Comparison of ENCODE assay signal across 21 mouse cellular contexts in the genomic region with DNA sequence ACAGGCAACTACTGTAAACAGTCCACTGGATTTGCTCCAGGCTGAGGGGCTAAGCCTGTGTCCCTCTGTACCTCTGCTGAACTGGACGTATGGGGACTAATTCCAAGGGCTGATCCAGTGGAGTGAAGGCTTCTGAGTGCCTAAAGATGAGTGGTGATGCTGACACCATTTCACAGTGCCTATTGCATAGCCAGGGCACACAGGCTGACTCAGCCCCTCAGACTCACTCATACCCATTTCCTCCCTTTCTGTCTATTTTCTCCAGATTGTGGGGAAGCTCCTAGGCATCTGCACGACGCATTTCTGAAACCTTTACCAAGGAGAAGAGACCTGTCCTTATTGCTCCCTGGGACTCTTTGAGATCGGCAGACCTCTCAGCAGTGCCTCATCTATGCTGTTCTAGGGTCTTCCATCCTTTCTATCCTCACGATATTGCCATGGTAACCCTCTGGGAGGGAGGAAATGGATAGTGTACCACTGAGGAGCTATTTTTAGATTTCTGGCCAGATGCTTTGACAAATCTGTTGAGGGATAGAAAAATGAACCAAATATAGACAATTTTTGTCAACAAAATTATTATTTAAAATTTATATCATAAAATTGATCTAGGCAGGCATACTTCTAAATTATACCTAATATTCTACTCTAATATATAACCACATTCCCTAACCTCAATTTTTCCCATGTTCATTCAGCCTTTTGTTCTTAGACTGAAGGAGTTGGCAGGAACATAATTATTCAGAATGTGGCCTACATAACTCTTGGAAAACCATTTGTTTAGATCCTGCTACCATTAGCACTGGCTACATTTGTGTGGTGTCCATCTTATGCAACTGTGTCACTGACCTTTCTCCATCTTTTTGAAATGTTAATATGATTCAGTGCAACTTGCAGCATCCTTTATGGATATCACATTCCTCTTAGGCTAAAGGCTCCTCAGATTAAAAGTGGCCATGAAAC.
DNase-seq lines count a peak whose midpoint lies in the region; ATAC-seq and TF ChIP-seq lines count a peak whose summit lies in the region.
"Had no signal": no experiment of that assay in that cellular context is flagged by ENCODE, and none has a peak within 500 bp of the region (broad histone marks: within the 10 kb centered on the region; RNA-seq: fewer than 3 reads in every experiment).

No protein-coding gene starts in this region.

- H3K4me2 ChIP-seq in forebrain, embryonic 15.5 days (replicated peaks): no peak overlapping the region
- no peak overlapping the region for H3K4me2 ChIP-seq in forebrain, embryonic 11.5 days (ENCODE audit: low read depth, low read length, severe bottlenecking)
- no peak overlapping the region for H3K4me2 ChIP-seq in forebrain, embryonic 16.5 days (ENCODE audit: low read length)
- H3K4me2 ChIP-seq in midbrain, embryonic 16.5 days (ENCODE audit: low read length): no peak overlapping the region
- H3K4me2 ChIP-seq: heart, embryonic 13.5 days; intestine, embryonic 15.5 days; liver, embryonic 11.5 days; neural tube, embryonic 12.5 days; stomach, embryonic 15.5 days had no signal

- peaks cover 2% of the 10 kb centered on the region; the same call in 1 of the 2 replicates for H3K4me1 ChIP-seq in forebrain, embryonic 15.5 days
- no peaks in the 10 kb centered on the region for H3K4me1 ChIP-seq in forebrain, embryonic 11.5 days (replicated peaks; ENCODE audit: control insufficient read depth, insufficient read depth, low read length)
- H3K4me1 ChIP-seq in forebrain, embryonic 16.5 days (replicated peaks; ENCODE audit: control insufficient read depth, insufficient read depth, low read length): 0 out of 2 replicates have a peak, but pooled peaks cover 2% of the 10 kb centered on the region
- H3K4me1 ChIP-seq in midbrain, embryonic 16.5 days (ENCODE audit: control insufficient read depth, insufficient read depth, low read length): no peaks in the 10 kb centered on the region; the same call in 1 of the 2 replicates
- H3K4me1 ChIP-seq in kidney, adult 2 months (ENCODE audit: control insufficient read depth, insufficient read depth, low read length): no peaks in the 10 kb centered on the region
- H3K4me1 ChIP-seq: heart, embryonic 13.5 days; intestine, embryonic 15.5 days; limb, embryonic 10.5 days; neural tube, embryonic 12.5 days; stomach, embryonic 15.5 days had no signal

- H3K9me3 ChIP-seq in forebrain, embryonic 15.5 days: no peaks in the 10 kb centered on the region
- H3K9me3 ChIP-seq in forebrain, embryonic 11.5 days (ENCODE audit: control insufficient read depth, low read length): no peaks in the 10 kb centered on the region
- no peaks in the 10 kb centered on the region for H3K9me3 ChIP-seq in forebrain, embryonic 16.5 days (ENCODE audit: control insufficient read depth, low read length)
- no peaks in the 10 kb centered on the region for H3K9me3 ChIP-seq in midbrain, embryonic 16.5 days (replicated peaks; ENCODE audit: control insufficient read depth, low read length, poor library complexity, severe bottlenecking)
- H3K9me3 ChIP-seq: heart, embryonic 13.5 days; intestine, embryonic 15.5 days; limb, embryonic 10.5 days; neural tube, embryonic 12.5 days; stomach, embryonic 15.5 days had no signal

- H3K36me3 ChIP-seq in forebrain, embryonic 15.5 days: no peaks in the 10 kb centered on the region
- H3K36me3 ChIP-seq in forebrain, embryonic 11.5 days (ENCODE audit: control insufficient read depth, insufficient read depth, low read length): no peaks in the 10 kb centered on the region
- no peaks in the 10 kb centered on the region for H3K36me3 ChIP-seq in forebrain, embryonic 16.5 days (ENCODE audit: control insufficient read depth, insufficient read depth)
- no peaks in the 10 kb centered on the region for H3K36me3 ChIP-seq in midbrain, embryonic 16.5 days (ENCODE audit: control insufficient read depth, insufficient read depth, low read length)
- H3K36me3 ChIP-seq in kidney, adult 2 months (ENCODE audit: control insufficient read depth, insufficient read depth, low read length): no peaks in the 10 kb centered on the region
- H3K36me3 ChIP-seq: heart, embryonic 13.5 days; intestine, embryonic 15.5 days; limb, embryonic 10.5 days; neural tube, embryonic 12.5 days; stomach, embryonic 15.5 days had no signal

- peak; percentile 95 for ATAC-seq in forebrain, embryonic 15.5 days (replicated peaks)
- ATAC-seq in forebrain, embryonic 11.5 days (replicated peaks; ENCODE audit: low FRiP score): no peak
- ATAC-seq in forebrain, embryonic 16.5 days: peak; percentile 96
- peak; percentile 96 for ATAC-seq in midbrain, embryonic 16.5 days
- ATAC-seq: activated CD4-positive, CD25-positive, alpha-beta regulatory T cell, adult 4 months; intestine, embryonic 15.5 days; Patski had no signal

- 77% methylated on average over 5 of the region's 5 CpGs for WGBS in forebrain, embryonic 15.5 days
- WGBS in forebrain, embryonic 11.5 days: 89% methylated on average over 5 of the region's 5 CpGs
- WGBS in forebrain, embryonic 16.5 days: 76% methylated on average over 5 of the region's 5 CpGs
- WGBS in midbrain, embryonic 16.5 days: 55% methylated on average over 5 of the region's 5 CpGs
- WGBS in kidney, adult 2 months: 80% methylated on average over 5 of the region's 5 CpGs

- H3K27me3 ChIP-seq in forebrain, embryonic 15.5 days: no peaks in the 10 kb centered on the region
- no peaks in the 10 kb centered on the region for H3K27me3 ChIP-seq in forebrain, embryonic 11.5 days (ENCODE audit: control insufficient read depth, insufficient read depth, low read length)
- no peaks in the 10 kb centered on the region for H3K27me3 ChIP-seq in forebrain, embryonic 16.5 days (replicated peaks; ENCODE audit: control insufficient read depth, insufficient read depth, low read length)
- H3K27me3 ChIP-seq in midbrain, embryonic 16.5 days (ENCODE audit: control insufficient read depth, insufficient read depth, low read depth, low read length): no peaks in the 10 kb centered on the region
- H3K27me3 ChIP-seq in kidney, adult 2 months (replicated peaks; ENCODE audit: control insufficient read depth, insufficient read depth, low read length): no peaks in the 10 kb centered on the region
- H3K27me3 ChIP-seq: heart, embryonic 13.5 days; intestine, embryonic 15.5 days; neural tube, embryonic 12.5 days; Patski; stomach, embryonic 15.5 days had no signal

- no peak for DNase-seq in forebrain, embryonic 11.5 days (ENCODE audit: low spot score)
- DNase-seq in left cerebral cortex, adult 2 months (ENCODE audit: extremely low spot score in 1 of 2, low spot score in 2 of 2): no peak
- no peak for DNase-seq in left cerebral cortex, adult 11 months (ENCODE audit: low spot score)
- DNase-seq in gastrocnemius, adult 18-20 months (ENCODE audit: low spot score): no peak
- no peak for DNase-seq in kidney, adult 2 months
- DNase-seq: adrenal gland, postnatal 25 days; heart, postnatal 4 days; lung, adult 2 months had no signal

- no peak overlapping the region for H3K4me3 ChIP-seq in forebrain, embryonic 15.5 days
- H3K4me3 ChIP-seq in forebrain, embryonic 11.5 days (ENCODE audit: low read depth, low read length): no peak overlapping the region
- no peak overlapping the region for H3K4me3 ChIP-seq in left cerebral cortex, adult 2 months
- no peak overlapping the region for H3K4me3 ChIP-seq in forebrain, embryonic 16.5 days (replicated peaks; ENCODE audit: low read length)
- no peak overlapping the region for H3K4me3 ChIP-seq in midbrain, embryonic 16.5 days (ENCODE audit: low read depth, low read length)
- no peak overlapping the region for H3K4me3 ChIP-seq in kidney, adult 2 months (ENCODE audit: insufficient read depth, low read depth, low read length)
- H3K4me3 ChIP-seq: erythroblast, embryonic 14.5 days; heart, embryonic 13.5 days; intestine, embryonic 15.5 days; limb, embryonic 10.5 days; neural tube, embryonic 12.5 days; stomach, embryonic 15.5 days had no signal

- H3K27ac ChIP-seq in forebrain, embryonic 15.5 days (replicated peaks): peak overlapping the region; percentile 51; the same call in 1 of the 2 replicates
- no peak overlapping the region for H3K27ac ChIP-seq in forebrain, embryonic 11.5 days (ENCODE audit: low read depth, low read length)
- peak overlapping the region; percentile 62 for H3K27ac ChIP-seq in left cerebral cortex, adult 2 months
- 0 out of 2 replicates have a peak overlapping the region, but pooled peaks have one; percentile 67 for H3K27ac ChIP-seq in forebrain, embryonic 16.5 days (ENCODE audit: low read length)
- peak overlapping the region; percentile 59 for H3K27ac ChIP-seq in midbrain, embryonic 16.5 days (ENCODE audit: low read length)
- no peak overlapping the region for H3K27ac ChIP-seq in kidney, adult 2 months (ENCODE audit: insufficient read depth, low read depth, low read length)
- H3K27ac ChIP-seq: heart, embryonic 13.5 days; intestine, embryonic 15.5 days; limb, embryonic 10.5 days; macrophage; neural tube, embryonic 12.5 days; stomach, embryonic 15.5 days had no signal

- TF ChIP-seq POLR2A in kidney, adult 2 months (IDR thresholded peaks at IDR 0.05; ENCODE audit: low read depth, low read length): no peak

- intact Hi-C loops in left cerebral cortex, adult 2 months (cut with DNase I): no loop called here

- H3K9ac ChIP-seq in forebrain, embryonic 15.5 days (replicated peaks): no peak overlapping the region
- no peak overlapping the region for H3K9ac ChIP-seq in forebrain, embryonic 11.5 days (ENCODE audit: low read length)
- no peak overlapping the region for H3K9ac ChIP-seq in forebrain, embryonic 16.5 days (replicated peaks; ENCODE audit: low read depth, low read length)
- H3K9ac ChIP-seq in midbrain, embryonic 16.5 days (ENCODE audit: low read depth, low read length): no peak overlapping the region
- H3K9ac ChIP-seq: heart, embryonic 13.5 days; intestine, embryonic 15.5 days; neural tube, embryonic 12.5 days; stomach, embryonic 15.5 days had no signal

- no peak for TF ChIP-seq CTCF in left cerebral cortex, adult 2 months (IDR thresholded peaks at IDR 0.05)
- TF ChIP-seq CTCF in kidney, adult 2 months (conservative IDR thresholded peaks at IDR 0.05; ENCODE audit: insufficient read depth, insufficient read length, low read depth, low read length): no peak

Comparison
In these comparisons a context has a peak if more than half of its experiments do, and no peak if none do; other contexts are left out.
1. H3K27ac ChIP-seq: peak in forebrain, embryonic 15.5 days (single experiment), left cerebral cortex, adult 2 months (single experiment), forebrain, embryonic 16.5 days (single experiment) and midbrain, embryonic 16.5 days (single experiment); none in forebrain, embryonic 11.5 days (single experiment) and kidney, adult 2 months (single experiment).